Mouse (Mus musculus) CH12.LX (cell line): Measurements from ENCODE around the gene Rnf123. TPM values are rescaled to one million over a fixed set of nuclear protein-coding genes. Genes with fewer than 3 reads are reported as not detected.

Experiments
- DNase-seq: peaks from one replicate; pipeline ENCODE4 v3.0.0-alpha.2; 2013; ENCODE audit errors: extremely low read depth
- H3K27ac ChIP-seq: 2 replicates; pipeline ENCODE4 v1.5.1; 2012; ENCODE audit warnings: low read depth, mild to moderate bottlenecking, control low read depth, moderate library complexity; ENCODE audit not compliant: insufficient read depth
- H3K27me3 ChIP-seq: replicated peaks from 2 replicates; pipeline ENCODE3; 2012; ENCODE audit warnings: inconsistent platforms
- H3K36me3 ChIP-seq, 2 experiments: replicated peaks in 1 of 2; 2 replicates each; pipeline versions ENCODE3 to v1.6.1; 2012; ENCODE audit warnings: inconsistent platforms in 1 of 2, low read length in 1 of 2, mild to moderate bottlenecking in 1 of 2, mixed read lengths in 1 of 2, moderate library complexity in 1 of 2; ENCODE audit not compliant: control insufficient read depth in 1 of 2, insufficient read depth in 1 of 2
- H3K4me1 ChIP-seq, 2 experiments: 2 replicates each; pipeline ENCODE4 v1.6.1; 2012; ENCODE audit warnings: inconsistent platforms in 1 of 2, moderate library complexity in 1 of 2; ENCODE audit not compliant: insufficient read depth in 2 of 2, control insufficient read depth in 1 of 2
- H3K4me2 ChIP-seq: 2 replicates; pipeline ENCODE4 v1.6.1; 2012; ENCODE audit warnings: low read depth, mild to moderate bottlenecking, control low read depth; ENCODE audit not compliant: poor library complexity, insufficient read depth, severe bottlenecking
- H3K4me3 ChIP-seq, 3 experiments: fragments of 150-350 bp in 1 of 3; sonication (generic) in 1 of 3; replicated peaks in 1 of 3; 2 replicates each; pipeline versions ENCODE3 to v1.5.1; 2011 to 2012; ENCODE audit warnings: low read depth in 2 of 3, low read length in 2 of 3, mild to moderate bottlenecking in 2 of 3, moderate library complexity in 2 of 3, control low read depth in 1 of 3, improper control_type of control experiment in 1 of 3, inconsistent platforms in 1 of 3, mixed read lengths in 1 of 3; ENCODE audit not compliant: poor library complexity in 1 of 3
- H3K79me2 ChIP-seq: replicated peaks from 2 replicates; pipeline ENCODE4 v1.6.1; 2012; ENCODE audit warnings: mild to moderate bottlenecking, moderate library complexity; ENCODE audit not compliant: control insufficient read depth, poor library complexity, insufficient read depth, severe bottlenecking; ENCODE audit errors: extremely low read depth
- H3K9ac ChIP-seq: 2 replicates; pipeline ENCODE4 v1.6.1; 2012; ENCODE audit warnings: low read depth, mild to moderate bottlenecking, control low read depth, moderate library complexity; ENCODE audit not compliant: insufficient read depth
- H3K9me3 ChIP-seq: replicated peaks from 2 replicates; pipeline ENCODE3; 2012; ENCODE audit warnings: low read length, inconsistent platforms, mixed read lengths
- CTCF ChIP-seq, 2 experiments: IDR thresholded peaks in 1 of 2; conservative IDR thresholded peaks in 1 of 2; 2 replicates each; pipeline ENCODE4 v1.5.1; 2011 to 2012; ENCODE audit warnings: low read depth in 2 of 2, low read length in 2 of 2, improper control_type of control experiment in 1 of 2, inconsistent platforms in 1 of 2, mild to moderate bottlenecking in 1 of 2, moderate library complexity in 1 of 2
- E2F4 ChIP-seq: IDR thresholded peaks from 2 replicates; pipeline ENCODE4 v1.6.1; 2011; ENCODE audit warnings: low read depth, low read length, improper control_type of control experiment; ENCODE audit not compliant: insufficient replicate concordance
- ELF1 ChIP-seq: IDR thresholded peaks from 2 replicates; pipeline ENCODE4 v1.6.1; 2014; ENCODE audit warnings: low read depth, mild to moderate bottlenecking, inconsistent platforms, low read length, improper control_type of control experiment
- EP300 ChIP-seq: IDR thresholded peaks from 2 replicates; pipeline ENCODE4 v1.6.1; 2011; ENCODE audit warnings: low read length, improper control_type of control experiment
- KAT2A ChIP-seq: IDR thresholded peaks from 2 replicates; pipeline ENCODE4 v1.6.1; 2012; ENCODE audit warnings: low read length, improper control_type of control experiment, inconsistent platforms; ENCODE audit not compliant: insufficient replicate concordance
- MAFK ChIP-seq: IDR thresholded peaks from 2 replicates; pipeline ENCODE4 v1.6.1; 2011; ENCODE audit warnings: low read length, improper control_type of control experiment; ENCODE audit not compliant: insufficient replicate concordance
- MAX ChIP-seq: IDR thresholded peaks from 2 replicates; pipeline ENCODE4 v1.6.1; 2011; ENCODE audit warnings: low read length, improper control_type of control experiment
- NELFE ChIP-seq: IDR thresholded peaks from 2 replicates; pipeline ENCODE4 v1.6.1; 2011; ENCODE audit warnings: low read depth, low read length, improper control_type of control experiment
- RCOR1 ChIP-seq: conservative IDR thresholded peaks from 2 replicates; pipeline ENCODE4 v1.6.1; 2012; ENCODE audit warnings: low read depth, mild to moderate bottlenecking, inconsistent platforms, low read length, improper control_type of control experiment
- SIN3A ChIP-seq: IDR thresholded peaks from 2 replicates; pipeline ENCODE4 v1.6.1; 2012; ENCODE audit warnings: low read length, improper control_type of control experiment, inconsistent platforms
- SMC3 ChIP-seq: IDR thresholded peaks from 2 replicates; pipeline ENCODE4 v1.6.1; 2011; ENCODE audit warnings: low read depth, low read length, improper control_type of control experiment
- TBP ChIP-seq: conservative IDR thresholded peaks from 2 replicates; pipeline ENCODE4 v1.6.1; 2011; ENCODE audit warnings: low read depth, low read length, improper control_type of control experiment
- USF2 ChIP-seq: conservative IDR thresholded peaks from 2 replicates; pipeline ENCODE4 v1.6.1; 2011; ENCODE audit warnings: low read depth, low read length, improper control_type of control experiment
- ZC3H11A ChIP-seq: IDR thresholded peaks from 2 replicates; pipeline ENCODE4 v1.6.1; 2012; ENCODE audit warnings: low read depth, mild to moderate bottlenecking, inconsistent platforms, low read length, improper control_type of control experiment
- ZKSCAN1 ChIP-seq: IDR thresholded peaks from 2 replicates; pipeline ENCODE4 v1.6.1; 2012; ENCODE audit warnings: low read depth, inconsistent platforms, low read length, improper control_type of control experiment, borderline replicate concordance
- ZMIZ1 ChIP-seq: IDR thresholded peaks from 2 replicates; pipeline ENCODE4 v1.6.1; 2012; ENCODE audit warnings: low read depth, mild to moderate bottlenecking, inconsistent platforms, low read length, improper control_type of control experiment
- ZNF384 ChIP-seq: IDR thresholded peaks from 2 replicates; pipeline ENCODE4 v1.6.1; 2012; ENCODE audit warnings: low read depth, low read length, improper control_type of control experiment, inconsistent platforms
- dilution Hi-C: fragments of 300-500 bp; cut with MboI; formaldehyde crosslinking; loops from 2 replicates; pipeline ENCODE4 v1.14.3; 2020; ENCODE audit warnings: low sequenced_read_pairs; ENCODE audit not compliant: extremely low pct_unique_long_range_greater_than_20kb, extremely low pct_ligation_motif_present
- in situ Hi-C: fragments of 300-500 bp; cut with MboI; formaldehyde crosslinking; loops from 3 replicates; pipeline ENCODE4 v1.14.3; 2019; ENCODE audit warnings: low sequenced_read_pairs, low pct_ligation_motif_present, low pct_unique_long_range_greater_than_20kb, mixed read lengths
- polyA plus RNA-seq: library from polyadenylated mRNA; unstranded; fragments of >175 nt; gene quantifications from 2 replicates; pipeline ENCODE4 v1.2.1, GENCODE M21; 2012; ENCODE audit warnings: low read depth; ENCODE audit not compliant: insufficient read length
- total RNA-seq, 2 experiments: library from RNA; depleted of rRNA; stranded (reverse); fragments of 300-350 nt in 1 of 2; fragments of >200 nt in 1 of 2; gene quantifications; 2 replicates each; pipeline ENCODE4 v1.2.3; 2012 to 2014

Rnf123 gene
- total and polyA plus RNA-seq, 3 experiments: 10.0 to 50.0 (median 28.8) TPM

DNA sequence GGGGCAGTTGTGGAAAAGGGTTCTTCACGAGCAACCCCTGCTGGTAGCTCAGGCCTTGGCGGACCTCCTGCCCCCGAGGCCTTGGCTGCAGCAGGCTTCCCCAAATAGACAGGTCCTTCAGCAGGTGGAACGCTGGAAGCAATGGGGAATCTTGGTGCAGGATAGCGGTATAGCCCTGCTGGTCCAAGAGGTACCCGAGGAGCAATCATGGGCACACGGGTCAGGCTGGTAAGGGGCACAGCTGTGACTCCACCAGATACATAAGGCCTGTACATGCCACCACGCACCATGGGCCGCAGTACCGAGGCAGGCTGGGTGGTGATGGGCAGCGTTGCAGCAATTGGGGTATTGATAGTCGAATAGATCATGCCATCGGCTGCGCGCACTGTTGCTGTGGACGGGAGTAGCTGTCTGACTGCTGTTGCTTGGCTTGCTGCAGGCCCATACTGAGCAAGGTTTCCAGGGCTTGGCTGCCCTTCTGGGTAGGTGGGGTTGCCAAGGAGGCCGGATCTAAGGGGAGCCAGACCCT is 28.5 kb upstream of the Rnf123 start:
- TF ChIP-seq ZMIZ1: no peak
- no peak for TF ChIP-seq ZC3H11A
- TF ChIP-seq ELF1: no peak
- TF ChIP-seq ZKSCAN1: no peak
- TF ChIP-seq MAX: no peak
- no peak for TF ChIP-seq SIN3A
- no peak for TF ChIP-seq NELFE
- no peak for TF ChIP-seq EP300
- no peak for TF ChIP-seq CTCF (conservative IDR thresholded peaks at IDR 0.05 in 1 of 2, IDR thresholded peaks at IDR 0.05 in 1 of 2; ENCODE audit: low read depth in 2 of 2, low read length in 2 of 2)
- no peak for TF ChIP-seq RCOR1
- no peak for TF ChIP-seq MAFK
- TF ChIP-seq USF2: no peak
- no peak for TF ChIP-seq TBP
- TF ChIP-seq E2F4: no peak
- TF ChIP-seq, all 38 proteins: peak for 0
- H3K36me3 ChIP-seq: peaks cover 4 to 95% of the 10 kb centered on the region in 2 experiments
- no peak overlapping the region for H3K9ac ChIP-seq
- no peak for DNase-seq
- no peaks in the 10 kb centered on the region for H3K27me3 ChIP-seq
- peaks cover 0 to 16% of the 10 kb centered on the region in 2 experiments; a peak in 2 of 4 replicates for H3K4me1 ChIP-seq
- H3K9me3 ChIP-seq: no peaks in the 10 kb centered on the region
- no peak overlapping the region for H3K4me3 ChIP-seq
- H3K79me2 ChIP-seq: no peaks in the 10 kb centered on the region
- in situ Hi-C loops (no loop called here), dilution Hi-C loops (no loop called here)
- no peak overlapping the region for H3K27ac ChIP-seq
- no peak overlapping the region for H3K4me2 ChIP-seq

DNA sequence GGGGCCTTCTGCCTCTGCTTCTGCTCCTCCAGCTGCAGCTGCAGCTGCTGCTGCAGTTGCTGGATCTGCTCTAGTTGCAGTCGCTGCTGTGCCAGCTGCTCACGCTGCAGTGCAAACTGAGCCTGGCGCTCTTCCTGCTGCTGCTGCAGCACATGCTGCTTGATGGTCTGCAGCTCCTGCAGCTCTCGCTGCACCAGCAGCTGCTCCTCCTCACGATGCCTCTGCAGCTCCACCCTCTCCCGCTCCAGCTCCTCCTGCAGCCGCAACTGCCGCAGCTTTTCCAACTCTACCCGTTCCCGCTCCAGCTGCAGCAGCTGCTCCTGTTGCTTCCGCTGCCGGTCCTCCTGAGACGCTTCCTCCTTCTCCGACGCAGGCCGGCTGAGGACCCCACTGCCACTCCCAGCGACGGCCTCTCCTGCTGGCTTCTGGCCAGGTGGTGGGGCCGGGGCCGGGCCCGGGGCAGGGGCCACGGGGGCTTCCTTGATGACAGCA is 28.0 kb upstream of the Rnf123 start:
- H3K4me3 ChIP-seq: no peak overlapping the region
- in situ Hi-C loops (no loop called here), dilution Hi-C loops (no loop called here)
- no peaks in the 10 kb centered on the region for H3K9me3 ChIP-seq
- DNase-seq: no peak
- H3K9ac ChIP-seq: no peak overlapping the region
- no peaks in the 10 kb centered on the region for H3K79me2 ChIP-seq
- H3K4me1 ChIP-seq: peaks cover 0 to 21% of the 10 kb centered on the region in 2 experiments; a peak in 2 of 4 replicates
- TF ChIP-seq SMC3 (no peak), ZNF384 (no peak), ZMIZ1 (no peak), ZC3H11A (no peak), KAT2A (no peak)
- H3K27ac ChIP-seq: no peak overlapping the region
- H3K36me3 ChIP-seq: peaks cover 4 to 93% of the 10 kb centered on the region in 2 experiments
- no peak overlapping the region for H3K4me2 ChIP-seq
- H3K27me3 ChIP-seq: no peaks in the 10 kb centered on the region
